Mouse (Mus musculus) layer of hippocampus, postnatal 25 days (tissue): ENCODE data around the gene Ltbp2. TPM values are rescaled to one million over a fixed set of nuclear protein-coding genes. Genes with fewer than 3 reads are reported as not detected.

Experiments
- DNase-seq, 2 experiments: peaks; one replicate each; pipeline ENCODE4 v3.0.0; 2022; ENCODE audit warnings: mixed read lengths in 2 of 2, low spot score in 1 of 2; ENCODE audit errors: extremely low spot score in 1 of 2
- total RNA-seq, 2 experiments: library from RNA; stranded (reverse); gene quantifications; 2 replicates each; pipeline ENCODE4 v1.2.3; 2021

Gene Ltbp2
- total RNA-seq, 2 experiments from 2014 or later, result 0.20 to 0.45 TPM

GRCm38 (mm10) chr12:84841158-84842140 lies 34.9 kb downstream of the Ltbp2 start:
- DNase-seq, result no peak

- no peak for DNase-seq
Observed at GRCm38 (mm10) chr12:84840734-84841133, 35.6 kb downstream of the Ltbp2 start.

GRCm38 (mm10) chr12:84839965-84840364 lies 36.4 kb downstream of the Ltbp2 start:
- DNase-seq, result no peak

- no peak for DNase-seq
Observed at GRCm38 (mm10) chr12:84835626-84836025, 40.7 kb downstream of the Ltbp2 start.

- DNase-seq, result no peak
Observed at GRCm38 (mm10) chr12:84834773-84835172, 41.6 kb downstream of the Ltbp2 start.

GRCm38 (mm10) chr12:84831648-84832047 lies 44.7 kb downstream of the Ltbp2 start:
- DNase-seq, result no peak

- DNase-seq, result no peak
Observed at GRCm38 (mm10) chr12:84831141-84831540, 45.2 kb downstream of the Ltbp2 start.

GRCm38 (mm10) chr12:84830438-84830837 lies 45.9 kb downstream of the Ltbp2 start:
- DNase-seq, result no peak

GRCm38 (mm10) chr12:84829913-84830312 lies 46.4 kb downstream of the Ltbp2 start:
- DNase-seq, result no peak

- DNase-seq, result no peak
Observed at GRCm38 (mm10) chr12:84829109-84829724, 47.1 kb downstream of the Ltbp2 start.

- DNase-seq, result no peak
Observed at GRCm38 (mm10) chr12:84827384-84827933, 48.9 kb downstream of the Ltbp2 start.

- no peak for DNase-seq
Observed at GRCm38 (mm10) chr12:84824203-84824602, 52.1 kb downstream of the Ltbp2 start.

- DNase-seq, result no peak
Observed at GRCm38 (mm10) chr12:84823601-84824000, 52.7 kb downstream of the Ltbp2 start.

GRCm38 (mm10) chr12:84819236-84820168 lies 56.8 kb downstream of the Ltbp2 start:
- DNase-seq, result peak in 1 of 2 experiments; percentile 17

GRCm38 (mm10) chr12:84818496-84818895 lies 57.8 kb downstream of the Ltbp2 start:
- DNase-seq, result no peak

- no peak for DNase-seq
Observed at GRCm38 (mm10) chr12:84814663-84815325, 61.5 kb downstream of the Ltbp2 start.

- DNase-seq, result no peak
Observed at GRCm38 (mm10) chr12:84813773-84814172, 62.6 kb downstream of the Ltbp2 start.

GRCm38 (mm10) chr12:84812004-84812403 lies 64.3 kb downstream of the Ltbp2 start:
- DNase-seq, result no peak

- no peak for DNase-seq
Observed at GRCm38 (mm10) chr12:84811510-84811909, 64.8 kb downstream of the Ltbp2 start.

- no peak for DNase-seq
Observed at GRCm38 (mm10) chr12:84810810-84811209, 65.5 kb downstream of the Ltbp2 start.
